Mouse (Mus musculus): ENCODE measurements around the gene Cit.

- no peak for TF ChIP-seq CTCF (IDR thresholded peaks at IDR 0.05; ENCODE audit: low read depth, low read length)
- TF ChIP-seq TAL1 (conservative IDR thresholded peaks at IDR 0.05; ENCODE audit: low read depth, low read length): no peak
- no peak for TF ChIP-seq GATA2 (IDR thresholded peaks at IDR 0.05; ENCODE audit: borderline replicate concordance, low read depth, low read length)
- no peak for TF ChIP-seq GATA1 (IDR thresholded peaks at IDR 0.05; ENCODE audit: borderline replicate concordance, low read length)
These were observed 133.2 kb downstream of the Cit start for GRCm38 (mm10) chr5:115978255-115978654.

All from G1E (cell line).